Mouse (Mus musculus) erythroblast, embryonic 14.5 days (primary cell): ENCODE measurements around the gene Ccp110. TPM values are rescaled to one million over a fixed set of nuclear protein-coding genes. Genes with fewer than 3 reads are reported as not detected.

Source experiments
- H3K27me3 ChIP-seq: 2 replicates; pipeline ENCODE4 v1.6.1; 2012; ENCODE audit warnings: inconsistent platforms; ENCODE audit not compliant: control insufficient read depth
- H3K36me3 ChIP-seq: 2 replicates; pipeline ENCODE4 v1.6.1; 2012; ENCODE audit warnings: mild to moderate bottlenecking, inconsistent platforms; ENCODE audit not compliant: control insufficient read depth
- H3K4me1 ChIP-seq: 2 replicates; pipeline ENCODE4 v1.6.1; 2012; ENCODE audit warnings: inconsistent platforms; ENCODE audit not compliant: control insufficient read depth
- H3K4me3 ChIP-seq: replicated peaks from 2 replicates; pipeline ENCODE3; 2012; ENCODE audit warnings: moderate library complexity, mild to moderate bottlenecking, inconsistent platforms
- H3K9me3 ChIP-seq: 2 replicates; pipeline ENCODE4 v1.6.1; 2012; ENCODE audit warnings: low read length, inconsistent platforms, mixed read lengths; ENCODE audit not compliant: control insufficient read depth
- GATA1 ChIP-seq: IDR thresholded peaks from 2 replicates; pipeline ENCODE4 v1.6.1; 2012; ENCODE audit warnings: low read length, inconsistent platforms, mixed read lengths
- TAL1 ChIP-seq: IDR thresholded peaks from 3 replicates; pipeline ENCODE4 v1.6.1; 2012; ENCODE audit warnings: low read length, inconsistent platforms, mixed read lengths
- polyA plus RNA-seq: library from polyadenylated mRNA; stranded (reverse); fragments of >175 nt; gene quantifications from 2 replicates; pipeline ENCODE4 v1.2.3, GENCODE M21; 2012

Ccp110 gene
- 0.18 and 0.22 TPM in 2 replicates for polyA plus RNA-seq

DNA sequence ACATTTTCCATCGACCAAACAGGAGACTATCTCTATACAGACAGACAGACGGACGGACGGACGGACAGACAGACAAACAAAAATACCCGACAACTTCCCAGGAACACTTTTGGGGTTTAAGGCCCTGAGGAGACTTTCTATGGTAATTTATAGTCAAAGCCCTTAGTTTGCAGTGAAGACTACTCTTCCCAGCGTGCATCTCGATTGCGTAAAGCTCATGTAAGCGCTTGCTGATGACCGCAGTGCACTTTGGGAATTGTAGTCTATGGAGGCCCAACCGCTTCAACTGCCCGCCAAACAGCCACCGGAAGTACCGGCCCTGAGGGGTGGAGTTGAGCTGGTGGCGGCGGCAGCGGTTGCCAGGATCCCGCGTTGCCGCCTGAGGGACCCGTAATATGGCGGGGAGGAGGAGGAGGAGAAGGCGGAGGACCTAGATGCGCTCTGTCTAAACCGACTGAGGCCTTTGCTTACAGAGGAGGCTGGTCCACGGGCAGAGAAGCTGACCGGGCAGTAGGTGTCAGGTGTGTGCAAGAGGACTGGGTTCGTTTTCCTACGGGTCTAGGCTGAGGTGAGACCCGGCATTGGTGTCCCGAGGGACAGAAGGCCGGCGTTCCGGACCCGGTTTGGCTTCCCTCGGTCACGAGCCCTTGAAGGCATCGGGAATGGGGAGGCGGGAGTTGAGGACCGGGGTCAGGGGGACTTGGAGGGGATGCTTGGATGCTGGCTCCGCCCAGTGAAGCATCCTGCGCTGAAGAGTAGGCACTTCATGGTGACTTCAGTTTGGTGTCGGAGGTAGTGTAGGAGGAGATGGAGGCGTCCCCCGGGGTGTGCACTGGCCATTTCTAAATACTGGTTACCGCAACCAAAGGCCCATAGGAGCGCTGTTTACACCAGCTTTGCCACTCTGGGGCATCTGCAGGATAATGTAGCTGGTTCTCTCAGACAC, at the start of gene Ccp110:
Gene Ccp110, plus strand, starts transcription at position 325 of the 946 bp plus-strand sequence.
- no peaks in the 10 kb centered on the region for H3K9me3 ChIP-seq
- H3K4me3 ChIP-seq, result peak within 1 kb of the TSS; percentile 74
- H3K27me3 ChIP-seq, result no peaks in the 10 kb centered on the region
- peaks cover 33% of the 10 kb centered on the region for H3K36me3 ChIP-seq
- TF ChIP-seq TAL1 (no peak), GATA1 (no peak)
- peaks cover 24% of the 10 kb centered on the region for H3K4me1 ChIP-seq

GRCm38 (mm10) chr7:118667773-118668172, 44.6 kb upstream of the Ccp110 start:
- Histone ChIP-seq H3K36me3 (no peaks in the 10 kb centered on the region), H3K4me1 (peaks cover 4% of the 10 kb centered on the region), H3K27me3 (no peaks in the 10 kb centered on the region; the same call in 1 of the 2 replicates), H3K9me3 (peaks cover 6% of the 10 kb centered on the region), H3K4me3 (no peak overlapping the region)
- TF ChIP-seq TAL1 (no peak), GATA1 (no peak)

- Histone ChIP-seq H3K36me3 (no peaks in the 10 kb centered on the region), H3K9me3 (no peaks in the 10 kb centered on the region; the same call in 1 of the 2 replicates), H3K4me3 (no peak overlapping the region), H3K27me3 (no peaks in the 10 kb centered on the region), H3K4me1 (peaks cover 4% of the 10 kb centered on the region)
- TF ChIP-seq GATA1, result no peak
- no peak for TF ChIP-seq TAL1
Measured at GRCm38 (mm10) chr7:118670142-118670541, 42.2 kb upstream of the Ccp110 start.

GRCm38 (mm10) chr7:118676826-118677225, 35.5 kb upstream of the Ccp110 start:
- TF ChIP-seq TAL1, result no peak
- TF ChIP-seq GATA1, result no peak
- no peaks in the 10 kb centered on the region for H3K36me3 ChIP-seq
- peaks cover 6% of the 10 kb centered on the region for H3K4me1 ChIP-seq

GRCm38 (mm10) chr7:118688199-118688598, 24.2 kb upstream of the Ccp110 start:
- TF ChIP-seq TAL1 (no peak), GATA1 (0 out of 2 replicates have a peak, but pooled peaks have one; percentile 43)

More at GRCm38 (mm10) chr7:118676826-118677225, 35.5 kb upstream of the Ccp110 start:
- H3K27me3 ChIP-seq, result no peaks in the 10 kb centered on the region
- no peak overlapping the region for H3K4me3 ChIP-seq
- no peaks in the 10 kb centered on the region for H3K9me3 ChIP-seq

DNA sequence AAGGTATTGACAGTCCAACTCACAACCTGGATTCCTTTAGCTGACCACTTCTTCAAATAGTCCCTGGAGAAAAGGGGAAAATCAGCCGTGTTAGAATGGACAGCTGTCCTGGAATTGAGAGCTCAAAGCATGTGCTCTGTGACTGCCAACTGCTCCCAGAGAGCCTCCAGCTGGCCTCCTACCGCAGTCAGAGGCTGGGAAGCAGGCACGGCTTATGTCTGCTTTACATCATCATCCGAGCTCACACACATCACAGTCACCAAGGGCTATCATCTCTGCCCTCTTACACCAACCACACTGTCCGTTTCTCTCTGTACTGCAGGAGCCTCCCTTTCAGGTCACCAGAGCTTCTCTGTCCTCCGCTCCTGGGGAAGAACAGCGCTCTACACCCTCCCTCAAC, 23.3 kb upstream of the Ccp110 start:
- peaks cover 73% of the 10 kb centered on the region for H3K36me3 ChIP-seq

More at GRCm38 (mm10) chr7:118688199-118688598, 24.2 kb upstream of the Ccp110 start:
- peaks cover 65% of the 10 kb centered on the region for H3K36me3 ChIP-seq
- H3K27me3 ChIP-seq, result no peaks in the 10 kb centered on the region
- H3K9me3 ChIP-seq, result no peaks in the 10 kb centered on the region
- no peaks in the 10 kb centered on the region for H3K4me1 ChIP-seq
- H3K4me3 ChIP-seq, result no peak overlapping the region

DNA sequence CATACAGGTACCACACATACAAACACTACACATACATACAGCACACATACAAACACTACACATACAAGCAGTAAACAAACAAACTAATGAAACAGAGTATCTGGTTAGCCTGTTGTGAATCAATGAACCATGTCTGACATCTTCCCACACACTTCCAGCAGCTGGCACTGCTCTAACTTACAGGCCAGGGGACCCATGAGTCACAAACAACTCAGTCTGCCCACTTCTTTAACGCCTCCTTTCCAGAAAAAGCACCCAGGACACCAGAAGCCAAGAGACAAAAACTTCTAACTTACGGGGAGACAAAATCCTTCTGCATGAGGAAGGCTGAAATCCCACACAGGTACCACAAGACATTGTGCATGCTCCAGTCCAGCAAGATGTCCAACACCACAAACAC, 21.1 kb upstream of the Ccp110 start:
- Histone ChIP-seq H3K27me3 (no peaks in the 10 kb centered on the region), H3K4me1 (no peaks in the 10 kb centered on the region), H3K9me3 (no peaks in the 10 kb centered on the region), H3K36me3 (peaks cover 93% of the 10 kb centered on the region), H3K4me3 (no peak overlapping the region)
- TF ChIP-seq GATA1, result no peak
- no peak for TF ChIP-seq TAL1

More for the DNA sequence above, 23.3 kb upstream of the Ccp110 start:
- Histone ChIP-seq H3K4me3 (no peak overlapping the region), H3K27me3 (no peaks in the 10 kb centered on the region), H3K4me1 (no peaks in the 10 kb centered on the region), H3K9me3 (no peaks in the 10 kb centered on the region)
- TF ChIP-seq GATA1 (no peak), TAL1 (no peak)

- Histone ChIP-seq H3K4me3 (no peak overlapping the region), H3K27me3 (no peaks in the 10 kb centered on the region), H3K4me1 (peaks cover 6% of the 10 kb centered on the region), H3K9me3 (no peaks in the 10 kb centered on the region), H3K36me3 (peaks cover 94% of the 10 kb centered on the region)
- TF ChIP-seq TAL1 (no peak), GATA1 (no peak)
Measured at GRCm38 (mm10) chr7:118696146-118696545, 16.2 kb upstream of the Ccp110 start.

- TF ChIP-seq GATA1 (no peak), TAL1 (no peak)
- Histone ChIP-seq H3K4me1 (peaks cover 9% of the 10 kb centered on the region), H3K27me3 (no peaks in the 10 kb centered on the region), H3K9me3 (no peaks in the 10 kb centered on the region), H3K36me3 (peaks cover 93% of the 10 kb centered on the region), H3K4me3 (no peak overlapping the region)
Measured at GRCm38 (mm10) chr7:118697168-118697567, 15.2 kb upstream of the Ccp110 start.
